Mouse (Mus musculus): ENCODE data around the gene Mbl1.

Gene Mbl1

GRCm38 (mm10) chr14:41151220-41151898 lies at the start of gene Mbl1:
Gene Mbl1, plus strand, starts transcription at chr14:41151458.
- DNase-seq (ENCODE audit: low read depth, low spot score): no peak

DNA sequence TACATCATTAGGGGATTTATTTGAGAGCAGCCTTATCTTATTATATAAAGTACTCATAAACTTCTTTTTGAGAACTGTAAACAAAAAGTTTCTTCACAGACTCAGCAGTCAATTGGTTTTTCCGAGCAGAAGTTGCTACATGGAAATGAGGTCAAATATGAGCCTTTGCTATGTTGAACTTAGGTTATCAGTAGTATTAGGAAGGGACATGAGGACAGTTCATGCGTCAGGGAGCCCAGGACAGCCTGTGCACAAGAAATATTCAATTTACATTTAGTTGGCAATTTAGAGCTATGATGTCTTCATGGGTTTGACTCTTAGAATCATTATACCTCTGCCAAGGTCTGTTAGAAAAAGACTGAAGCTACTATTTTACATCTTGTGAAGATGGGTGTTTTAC lies 49.0 kb upstream of the Mbl1 start:
- DNase-seq (ENCODE audit: low read depth, low spot score): no peak

GRCm38 (mm10) chr14:41104853-41105444 lies 46.3 kb upstream of the Mbl1 start, which contains the start of gene Mat1a:
Gene Mat1a, plus strand, starts transcription at chr14:41105035.
- no peak for DNase-seq (ENCODE audit: low read depth, low spot score)

- DNase-seq (ENCODE audit: low read depth, low spot score): no peak
Measured at GRCm38 (mm10) chr14:41111031-41111668, 40.1 kb upstream of the Mbl1 start.

- DNase-seq (ENCODE audit: low read depth, low spot score): no peak
Measured at GRCm38 (mm10) chr14:41112944-41113343, 38.3 kb upstream of the Mbl1 start.

GRCm38 (mm10) chr14:41116271-41116670 lies 35.0 kb upstream of the Mbl1 start:
- no peak for DNase-seq (ENCODE audit: low read depth, low spot score)

GRCm38 (mm10) chr14:41124683-41125082 lies 26.6 kb upstream of the Mbl1 start:
- no peak for DNase-seq (ENCODE audit: low read depth, low spot score)

- DNase-seq (ENCODE audit: low read depth, low spot score): peak; percentile 30
Measured at GRCm38 (mm10) chr14:41127997-41128396, 23.3 kb upstream of the Mbl1 start.

DNA sequence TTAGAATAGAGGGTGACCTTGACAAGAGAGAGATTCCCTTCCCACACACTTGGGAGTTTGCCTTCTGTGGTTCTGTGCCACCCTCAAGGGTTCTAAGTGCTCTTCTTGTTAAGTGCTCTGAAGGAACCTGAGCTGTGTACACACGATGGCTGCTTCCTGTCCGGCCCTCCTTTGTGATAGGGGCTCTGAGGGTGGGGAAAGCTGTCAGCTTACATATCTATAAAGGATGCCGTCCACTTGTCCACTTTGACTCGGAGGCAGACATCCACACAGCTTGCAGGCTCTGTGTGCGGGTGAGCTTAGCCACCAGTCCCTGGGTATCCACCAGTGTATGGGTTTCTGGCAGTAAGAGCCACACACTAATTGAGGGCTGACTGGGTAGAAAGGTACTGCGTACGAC lies 19.7 kb upstream of the Mbl1 start, which contains the start of gene Sftpa1:
Sftpa1 (plus strand) TSS at position 243 of the 400 bp plus-strand sequence.
- DNase-seq (ENCODE audit: low read depth, low spot score): no peak

- no peak for DNase-seq (ENCODE audit: low read depth, low spot score)
Measured at GRCm38 (mm10) chr14:41137006-41137405, 14.3 kb upstream of the Mbl1 start.

- no peak for DNase-seq (ENCODE audit: low read depth, low spot score)
Measured at GRCm38 (mm10) chr14:41140686-41141085, 10.6 kb upstream of the Mbl1 start.

- no peak for DNase-seq (ENCODE audit: low read depth, low spot score)
Measured at GRCm38 (mm10) chr14:41146035-41146434, 5.2 kb upstream of the Mbl1 start.

- no peak for DNase-seq (ENCODE audit: low read depth, low spot score)
Measured at GRCm38 (mm10) chr14:41146922-41147321, 4.3 kb upstream of the Mbl1 start.

DNA sequence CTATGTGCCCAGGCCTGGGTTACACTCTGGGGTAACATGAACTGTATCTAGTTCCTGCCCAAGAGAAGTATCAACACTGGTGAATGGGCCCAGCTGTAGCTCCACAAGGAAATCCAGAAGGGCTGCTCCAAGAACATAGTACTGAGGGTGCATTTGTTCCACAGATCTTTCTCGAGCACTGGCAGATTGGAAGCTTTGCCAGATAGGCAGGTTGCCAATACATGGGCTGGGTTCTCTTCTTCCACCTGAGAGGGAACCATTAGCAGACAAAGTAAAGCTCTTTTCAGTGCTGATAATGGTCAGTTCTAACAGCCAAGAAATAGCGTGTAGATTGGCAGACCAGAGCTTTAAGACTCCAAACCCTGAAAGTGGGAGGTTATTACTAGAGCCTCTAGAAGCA lies 3.9 kb upstream of the Mbl1 start:
- DNase-seq (ENCODE audit: low read depth, low spot score): no peak

- no peak for DNase-seq (ENCODE audit: low read depth, low spot score)
Measured at GRCm38 (mm10) chr14:41160076-41160475, 8.8 kb downstream of the Mbl1 start.

DNA sequence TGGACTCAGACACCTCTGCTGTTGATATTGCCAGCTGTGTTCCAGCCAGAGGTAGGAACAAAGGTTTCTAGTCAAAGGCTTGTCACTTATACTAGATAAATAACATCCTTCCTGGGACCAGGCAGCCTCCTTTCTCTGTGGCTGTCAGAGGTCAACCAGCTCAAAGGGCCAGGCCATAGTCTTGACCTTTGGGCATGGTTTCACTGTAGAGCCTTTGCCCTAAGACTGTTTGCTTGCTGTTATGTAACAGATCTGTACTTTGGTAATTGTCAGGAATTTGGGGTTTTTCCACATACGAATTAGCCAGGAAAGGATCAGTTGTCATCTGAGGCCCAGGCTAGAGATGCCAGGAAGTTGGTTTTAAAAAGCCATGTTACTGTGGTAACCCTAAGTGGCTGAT lies 9.5 kb downstream of the Mbl1 start:
- DNase-seq (ENCODE audit: low read depth, low spot score): peak; percentile 4

DNA sequence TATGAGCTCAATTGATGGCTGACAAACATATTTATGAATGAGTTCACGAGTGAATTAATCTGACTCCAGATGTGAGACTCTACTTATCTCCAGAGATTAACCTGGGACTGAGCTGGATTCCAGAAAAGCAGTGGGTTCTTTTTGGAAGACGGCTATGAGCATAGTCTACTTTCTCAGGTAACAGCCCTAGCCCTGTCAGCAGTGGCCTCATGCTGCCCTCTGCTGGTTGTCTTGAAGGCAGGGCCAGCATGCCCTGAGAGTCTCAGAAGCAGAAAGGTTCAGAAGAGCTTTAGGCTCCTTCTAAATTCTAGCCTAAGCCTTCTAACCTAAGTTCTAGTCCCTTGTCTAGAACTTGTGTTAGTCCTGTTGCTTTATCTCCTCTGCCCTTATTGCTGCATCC lies 11.4 kb downstream of the Mbl1 start:
- DNase-seq (ENCODE audit: low read depth, low spot score): peak; percentile 43

GRCm38 (mm10) chr14:41167278-41167677 lies 16.0 kb downstream of the Mbl1 start:
- DNase-seq (ENCODE audit: low read depth, low spot score): no peak

GRCm38 (mm10) chr14:41168567-41168966 lies 17.3 kb downstream of the Mbl1 start:
- DNase-seq (ENCODE audit: low read depth, low spot score): no peak

GRCm38 (mm10) chr14:41170514-41170913 lies 19.3 kb downstream of the Mbl1 start:
- DNase-seq (ENCODE audit: low read depth, low spot score): no peak

GRCm38 (mm10) chr14:41174802-41175201 lies 23.5 kb downstream of the Mbl1 start:
- no peak for DNase-seq (ENCODE audit: low read depth, low spot score)

DNA sequence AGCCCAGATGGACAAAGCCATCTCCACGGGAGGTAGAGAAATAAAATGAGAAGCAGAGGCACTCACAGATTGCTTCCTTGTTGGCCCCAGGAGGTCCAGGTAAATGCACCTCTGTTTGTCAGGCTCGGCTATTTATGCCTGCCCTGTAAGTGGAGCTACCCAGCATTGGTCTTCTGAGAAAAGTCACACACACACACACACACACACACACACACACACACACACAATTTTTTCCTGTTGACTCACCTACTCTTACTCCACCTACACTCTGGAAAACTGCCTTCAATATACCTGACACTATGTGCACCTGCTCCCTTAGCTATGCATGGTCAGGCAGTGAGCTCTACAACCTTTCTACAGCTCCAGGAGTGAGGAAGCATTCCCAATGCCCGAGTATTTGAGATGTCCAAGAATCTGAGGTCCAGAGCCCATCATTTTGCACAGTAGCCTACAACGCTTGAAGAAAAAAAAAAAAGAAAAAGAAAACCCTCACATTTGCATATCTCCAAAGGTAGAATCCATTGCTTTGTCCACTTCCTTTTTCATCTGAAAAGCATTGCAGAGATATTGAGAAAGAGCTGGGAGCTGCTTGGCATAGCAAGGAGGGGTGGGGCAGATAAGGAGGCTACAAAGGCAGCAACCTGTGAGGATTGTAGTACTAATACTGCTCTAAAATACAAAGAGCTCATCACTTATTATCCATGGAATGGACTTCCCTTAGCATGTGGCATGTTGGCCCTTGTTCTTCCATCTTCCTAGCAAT lies 34.0 kb downstream of the Mbl1 start, which contains the start of gene Sftpd:
Sftpd (minus strand) TSS at position 91 of the 763 bp plus-strand sequence.
- no peak for DNase-seq (ENCODE audit: low read depth, low spot score)

Data from mesoderm, embryonic 11.5 days (tissue).